Mouse (Mus musculus) forebrain, embryonic 10.5 days (tissue): Measurements from ENCODE around the gene Itpr3. TPM values are rescaled to one million over a fixed set of nuclear protein-coding genes. Genes with fewer than 3 reads are reported as not detected.

Experiments
- DNase-seq: peaks from one replicate; pipeline ENCODE4 v3.0.0-alpha.2; 2017; ENCODE audit warnings: low spot score; ENCODE audit errors: extremely low spot score
- H3K27ac ChIP-seq: fragments of 300-500 bp; sonication (generic); 2 replicates; pipeline ENCODE4 v1.5.1; 2016; ENCODE audit warnings: mild to moderate bottlenecking
- H3K27me3 ChIP-seq: fragments of 300-500 bp; sonication (generic); 2 replicates; pipeline ENCODE4 v1.6.1; 2016; ENCODE audit warnings: mild to moderate bottlenecking; ENCODE audit not compliant: poor library complexity, severe bottlenecking
- H3K36me3 ChIP-seq: fragments of 300-500 bp; sonication (generic); replicated peaks from 2 replicates; pipeline ENCODE4 v1.6.1; 2016; ENCODE audit warnings: mild to moderate bottlenecking, moderate library complexity
- H3K4me1 ChIP-seq: fragments of 300-500 bp; sonication (generic); 2 replicates; pipeline ENCODE4 v1.6.1; 2016
- H3K4me3 ChIP-seq: fragments of 300-500 bp; sonication (generic); 2 replicates; pipeline ENCODE4 v1.5.1; 2016; ENCODE audit warnings: mild to moderate bottlenecking, moderate library complexity
- H3K9me3 ChIP-seq: fragments of 300-500 bp; sonication (generic); 2 replicates; pipeline ENCODE4 v1.6.1; 2016; ENCODE audit warnings: mild to moderate bottlenecking, moderate library complexity
- WGBS: fragments of 180-500 bp; shearing (Covaris S2); methylation state at CpG from one replicate; pipeline ENCODE4 v1.1.7; 2016; 5-methylcytosine and 5-hydroxymethylcytosine counted together
- polyA plus RNA-seq: library from polyadenylated mRNA; unstranded; fragments of >200 nt; fragmentation: Nextera tagmentation; extraction: Ambion mirVana; gene quantifications from 2 replicates; pipeline ENCODE4 v1.2.1, GENCODE M21; 2016

Gene Itpr3
- polyA plus RNA-seq, 1 experiment from 2014 or later = 1.6 TPM

DNA sequence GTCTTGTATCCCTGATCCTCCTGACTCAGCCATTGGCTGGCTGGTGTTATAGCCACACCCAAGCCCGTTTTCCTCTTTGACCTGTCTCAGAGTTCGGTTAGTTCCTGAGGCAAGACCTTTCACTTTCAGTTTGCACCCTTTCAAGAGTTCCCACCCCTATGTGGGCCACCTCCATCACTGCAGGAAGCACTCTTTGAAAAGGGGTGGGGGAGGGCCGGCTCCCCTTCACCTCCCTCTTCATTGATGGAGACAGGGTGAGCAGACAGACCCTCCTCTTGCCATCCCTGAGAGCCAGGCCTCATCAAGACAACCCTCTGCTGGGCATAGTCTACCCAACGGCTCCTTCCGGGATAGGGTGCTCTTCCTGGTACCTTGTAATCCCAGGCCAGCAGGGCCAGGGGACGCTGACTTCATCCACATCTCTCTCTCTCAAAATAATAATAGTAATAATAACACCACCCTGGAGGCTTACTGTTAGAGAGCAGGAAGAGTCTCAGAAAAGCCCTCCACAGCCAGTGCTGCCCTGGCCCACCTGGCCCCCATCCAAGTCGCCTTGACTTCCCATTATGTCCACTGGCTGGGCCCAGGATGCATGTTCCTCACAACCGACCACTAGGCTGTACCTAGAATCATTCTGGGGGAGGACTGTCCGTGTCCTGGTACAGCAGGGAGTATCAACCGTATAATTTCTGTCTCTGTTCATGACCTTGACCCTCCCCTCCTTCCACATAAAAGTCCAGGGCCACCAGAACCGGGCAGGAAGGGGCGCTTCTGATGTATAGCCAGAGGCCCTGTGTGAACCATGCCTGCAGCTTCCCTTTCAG is 29.4 kb upstream of the Itpr3 start:
- peak overlapping the region; percentile 94 for H3K27ac ChIP-seq
- WGBS = 44% methylated on average over 12 of the region's 12 CpGs
- H3K4me3 ChIP-seq = peak overlapping the region; percentile 74
- H3K9me3 ChIP-seq = no peaks in the 10 kb centered on the region
- H3K36me3 ChIP-seq = peaks cover 39% of the 10 kb centered on the region
- H3K27me3 ChIP-seq = no peaks in the 10 kb centered on the region
- DNase-seq = no peak
- H3K4me1 ChIP-seq = peaks cover 31% of the 10 kb centered on the region

DNA sequence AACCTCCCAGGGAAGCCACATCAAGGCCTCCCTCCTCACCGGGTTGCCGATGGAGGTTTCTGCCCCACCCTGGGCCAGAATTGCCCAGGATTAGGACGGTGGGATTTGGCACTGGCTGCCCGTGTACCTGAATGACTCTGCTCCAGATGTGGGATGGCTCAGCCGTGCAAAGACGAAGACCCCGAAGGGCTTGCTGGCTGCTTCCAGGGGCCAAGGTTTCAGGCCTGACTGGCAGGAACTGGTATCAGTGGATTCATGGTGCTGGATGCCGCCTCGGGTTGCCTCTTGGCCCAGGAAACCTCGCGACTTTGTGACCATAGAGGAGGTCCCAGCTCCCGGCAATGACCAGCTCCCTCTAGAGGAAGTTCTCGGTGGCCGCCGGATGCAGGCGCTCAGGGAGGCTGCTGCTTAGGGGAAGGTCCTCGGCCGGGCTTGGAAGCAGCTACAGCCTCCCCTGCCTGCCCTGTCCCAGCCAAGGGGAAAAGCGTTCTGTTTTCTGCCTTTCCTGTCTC is 28.8 kb upstream of the Itpr3 start:
- H3K9me3 ChIP-seq = no peaks in the 10 kb centered on the region
- 1% methylated on average over 19 of the region's 19 CpGs for WGBS
- no peaks in the 10 kb centered on the region for H3K27me3 ChIP-seq

DNA sequence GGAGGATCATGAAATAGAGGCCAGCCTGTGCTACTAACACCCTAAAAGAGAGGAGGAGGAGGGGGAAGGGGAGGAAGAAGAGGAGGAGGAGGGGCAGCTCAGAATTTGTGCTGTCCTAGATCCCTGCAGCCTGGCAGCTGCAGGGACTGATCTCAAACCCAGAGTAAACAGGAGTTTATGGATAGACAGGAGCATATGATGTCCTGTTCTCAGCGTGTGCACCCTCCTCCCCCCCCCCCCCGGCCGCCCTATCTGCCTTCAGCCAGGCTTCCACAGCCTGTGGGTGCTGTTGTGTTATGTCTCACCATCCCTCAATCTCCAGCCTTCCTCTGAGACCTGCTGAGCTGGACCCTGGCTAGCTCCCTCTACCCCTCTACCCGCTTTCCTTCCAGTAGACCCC is 28.2 kb upstream of the Itpr3 start, which contains the start of gene Bak1:
Bak1 (minus strand) TSS at position 101 of the 400 bp plus-strand sequence.
- Histone ChIP-seq H3K9me3 (no peaks in the 10 kb centered on the region), H3K27ac (peak within 1 kb of the TSS; percentile 94), H3K4me3 (peak within 1 kb of the TSS; percentile 74), H3K4me1 (peaks cover 38% of the 10 kb centered on the region), H3K27me3 (no peaks in the 10 kb centered on the region), H3K36me3 (peaks cover 26% of the 10 kb centered on the region)
- WGBS = 69% methylated on average over 3 of the region's 4 CpGs
- DNase-seq = no peak

More for the DNA sequence above, 28.8 kb upstream of the Itpr3 start:
- peaks cover 37% of the 10 kb centered on the region for H3K4me1 ChIP-seq
- peak; percentile 90 for DNase-seq
- H3K36me3 ChIP-seq = peaks cover 32% of the 10 kb centered on the region
- H3K27ac ChIP-seq = peak overlapping the region; percentile 94
- peak overlapping the region; percentile 74 for H3K4me3 ChIP-seq

DNA sequence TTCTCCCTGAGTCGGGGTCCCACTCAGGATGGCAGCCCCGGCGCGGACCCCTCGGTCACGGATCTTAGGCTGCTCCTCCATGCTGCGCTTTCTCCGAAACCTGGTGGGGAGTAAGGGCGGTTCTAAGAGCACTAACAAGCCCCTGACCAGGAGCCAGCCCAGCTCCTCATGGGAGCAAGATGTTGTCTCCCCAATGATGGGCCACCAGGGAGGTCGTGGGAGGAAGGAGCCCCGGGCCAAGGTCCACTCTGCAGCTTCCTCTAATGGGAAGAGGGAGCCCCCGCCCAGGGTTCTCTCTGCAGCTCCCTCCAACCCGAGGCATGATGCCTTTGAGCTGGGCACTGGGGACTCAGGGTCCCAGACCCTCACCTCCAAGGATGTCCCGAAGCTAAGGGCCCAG is 27.7 kb upstream of the Itpr3 start:
- 88% methylated on average over 14 of the region's 14 CpGs for WGBS
- H3K9me3 ChIP-seq = no peaks in the 10 kb centered on the region
- peak overlapping the region; percentile 94; the same call in 1 of the 2 replicates for H3K27ac ChIP-seq
- peaks cover 38% of the 10 kb centered on the region for H3K4me1 ChIP-seq
- no peak for DNase-seq
- H3K36me3 ChIP-seq = peaks cover 21% of the 10 kb centered on the region
- H3K4me3 ChIP-seq = no peak overlapping the region
- H3K27me3 ChIP-seq = no peaks in the 10 kb centered on the region

DNA sequence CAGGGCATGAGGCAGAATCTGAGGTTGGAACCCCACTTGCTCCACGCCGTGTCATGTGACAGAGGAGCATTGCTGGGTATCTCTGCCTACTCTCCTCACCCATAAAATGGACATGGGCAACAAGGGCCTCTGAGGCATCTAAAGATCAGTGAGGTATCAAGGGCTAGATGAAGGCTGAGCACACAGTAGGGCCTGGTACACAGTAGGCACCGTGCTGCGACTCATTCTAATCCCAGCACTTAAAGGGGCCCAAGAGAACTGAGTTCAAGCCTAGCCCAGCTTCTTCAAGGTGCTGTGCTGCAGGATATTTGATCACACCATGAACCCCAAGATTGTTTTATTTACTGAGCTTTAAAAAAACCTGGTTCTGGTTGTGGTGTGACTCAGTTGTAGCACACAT is 26.2 kb upstream of the Itpr3 start:
- no peak for DNase-seq
- Histone ChIP-seq H3K27me3 (no peaks in the 10 kb centered on the region), H3K9me3 (no peaks in the 10 kb centered on the region), H3K27ac (no peak overlapping the region), H3K4me1 (peaks cover 41% of the 10 kb centered on the region), H3K36me3 (peaks cover 7% of the 10 kb centered on the region), H3K4me3 (no peak overlapping the region)
- WGBS = 94% methylated on average over 4 of the region's 4 CpGs

DNA sequence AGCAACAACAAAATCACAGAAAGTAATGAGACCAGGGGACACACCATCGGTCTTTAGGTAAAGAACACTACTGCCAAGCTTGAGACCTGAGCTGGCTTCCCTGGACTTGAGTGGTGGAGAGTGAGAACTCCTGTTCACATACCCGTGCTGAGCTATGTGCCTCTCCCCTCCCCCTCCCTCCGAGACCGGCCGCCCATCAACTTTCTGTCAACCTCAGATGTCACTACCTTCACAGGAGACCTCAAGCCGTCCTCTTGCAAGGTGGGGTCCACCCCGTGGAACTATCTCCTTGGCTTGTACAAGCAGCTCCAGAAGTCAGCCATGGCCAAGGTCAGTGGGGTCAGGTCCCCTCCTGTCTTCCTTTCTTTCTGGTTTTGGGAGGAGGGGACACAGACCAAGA is 24.8 kb upstream of the Itpr3 start:
- H3K27ac ChIP-seq = no peak overlapping the region
- H3K4me3 ChIP-seq = peak overlapping the region; percentile 22; the same call in 1 of the 2 replicates
- H3K36me3 ChIP-seq = no peaks in the 10 kb centered on the region
- no peaks in the 10 kb centered on the region for H3K9me3 ChIP-seq
- DNase-seq = no peak
- H3K27me3 ChIP-seq = no peaks in the 10 kb centered on the region
- WGBS = 65% methylated on average over 7 of the region's 7 CpGs
- H3K4me1 ChIP-seq = peaks cover 45% of the 10 kb centered on the region

DNA sequence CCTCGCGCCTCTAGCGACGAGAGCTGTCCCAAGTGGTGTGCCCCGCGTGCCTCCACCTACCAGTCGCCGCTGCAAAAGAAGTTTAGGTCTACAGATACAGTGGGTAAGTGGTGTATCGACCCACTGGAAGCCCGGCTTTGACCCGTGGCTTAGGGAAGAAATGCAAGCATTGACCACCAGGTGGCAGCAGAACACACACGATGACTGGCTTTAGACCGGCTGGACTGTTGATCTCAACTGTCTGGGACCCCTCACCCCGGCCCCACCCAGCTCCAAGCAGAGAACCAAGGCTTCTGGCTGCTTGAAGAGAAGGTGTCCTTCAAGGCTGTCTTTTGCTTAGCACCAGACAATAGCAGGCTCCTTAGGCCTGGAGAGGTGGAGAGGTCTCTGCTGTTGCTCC is 24.2 kb upstream of the Itpr3 start:
- 3% methylated on average over 14 of the region's 14 CpGs for WGBS
- DNase-seq = peak; percentile 84
- Histone ChIP-seq H3K36me3 (no peaks in the 10 kb centered on the region), H3K4me1 (peaks cover 42% of the 10 kb centered on the region), H3K4me3 (peak overlapping the region; percentile 22; the same call in 1 of the 2 replicates), H3K27ac (0 out of 2 replicates have a peak overlapping the region, but pooled peaks have one; percentile 58), H3K9me3 (no peaks in the 10 kb centered on the region), H3K27me3 (peaks cover 4% of the 10 kb centered on the region; the same call in 1 of the 2 replicates)

DNA sequence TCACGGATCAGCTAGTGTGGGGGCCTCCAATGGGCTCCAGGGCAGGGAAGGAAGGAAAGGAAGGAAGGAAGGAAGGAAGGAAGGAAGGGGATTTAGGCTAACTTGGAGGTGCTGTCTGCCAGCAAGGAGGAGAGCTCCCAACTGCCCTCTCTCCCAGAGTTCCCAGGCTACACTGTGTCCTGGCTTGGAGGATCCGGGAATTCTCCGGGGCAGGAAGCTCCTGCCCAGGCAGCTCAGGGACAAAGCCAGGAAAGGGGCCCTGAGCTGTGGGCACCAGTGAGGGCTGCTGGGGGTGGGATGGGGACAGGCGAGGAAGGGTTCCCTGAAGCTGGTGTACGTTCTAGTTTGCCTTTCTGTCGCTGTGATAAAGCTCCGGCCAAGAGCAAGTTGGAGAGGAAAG is 20.6 kb upstream of the Itpr3 start:
- H3K4me3 ChIP-seq = no peak overlapping the region
- 72% methylated on average over 7 of the region's 7 CpGs for WGBS
- peaks cover 61% of the 10 kb centered on the region for H3K4me1 ChIP-seq
- H3K9me3 ChIP-seq = no peaks in the 10 kb centered on the region
- no peaks in the 10 kb centered on the region for H3K36me3 ChIP-seq
- DNase-seq = no peak
- H3K27me3 ChIP-seq = peaks cover 28% of the 10 kb centered on the region
- H3K27ac ChIP-seq = peak overlapping the region; percentile 56

DNA sequence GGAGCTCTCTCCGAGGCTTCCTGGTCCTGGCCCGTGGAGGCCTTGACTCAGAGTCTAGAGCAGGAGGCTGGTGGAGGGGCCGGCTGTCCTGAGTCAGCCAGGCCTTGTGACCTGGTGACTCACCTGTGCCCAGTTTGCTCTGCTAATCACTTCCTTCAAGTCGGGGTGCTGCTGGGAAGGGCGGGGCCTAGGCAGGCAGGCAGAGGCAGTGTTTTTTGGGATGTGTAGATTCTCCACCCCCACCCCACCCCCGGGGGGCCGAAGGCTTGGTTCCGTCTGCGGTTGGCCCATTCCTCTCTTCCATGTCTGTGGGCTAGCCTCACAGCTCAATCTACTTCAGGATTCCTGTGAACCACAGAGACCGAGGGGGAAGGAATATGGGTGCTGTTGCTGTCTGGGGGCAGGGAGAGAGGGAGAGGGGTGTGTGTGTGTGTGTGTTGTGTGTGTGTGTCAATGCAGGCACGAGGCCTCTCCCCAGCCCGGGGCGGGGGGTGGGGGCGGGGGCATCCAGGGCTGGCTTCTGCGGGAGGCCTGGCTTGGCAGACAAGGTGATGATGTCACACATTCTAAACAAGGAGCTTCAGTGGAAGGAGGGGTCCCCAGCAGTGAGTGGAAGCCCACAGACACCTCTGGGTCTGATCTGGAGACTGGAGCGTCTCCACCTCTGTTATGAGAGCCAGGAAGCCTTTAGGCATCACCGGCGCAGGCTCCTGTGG is 18.6 kb upstream of the Itpr3 start:
- no peak overlapping the region for H3K4me3 ChIP-seq
- H3K27ac ChIP-seq = peak overlapping the region; percentile 53
- H3K4me1 ChIP-seq = peaks cover 60% of the 10 kb centered on the region
- 37% methylated on average over 18 of the region's 18 CpGs for WGBS
- H3K36me3 ChIP-seq = no peaks in the 10 kb centered on the region
- H3K27me3 ChIP-seq = peaks cover 28% of the 10 kb centered on the region
- no peaks in the 10 kb centered on the region for H3K9me3 ChIP-seq
- no peak for DNase-seq

DNA sequence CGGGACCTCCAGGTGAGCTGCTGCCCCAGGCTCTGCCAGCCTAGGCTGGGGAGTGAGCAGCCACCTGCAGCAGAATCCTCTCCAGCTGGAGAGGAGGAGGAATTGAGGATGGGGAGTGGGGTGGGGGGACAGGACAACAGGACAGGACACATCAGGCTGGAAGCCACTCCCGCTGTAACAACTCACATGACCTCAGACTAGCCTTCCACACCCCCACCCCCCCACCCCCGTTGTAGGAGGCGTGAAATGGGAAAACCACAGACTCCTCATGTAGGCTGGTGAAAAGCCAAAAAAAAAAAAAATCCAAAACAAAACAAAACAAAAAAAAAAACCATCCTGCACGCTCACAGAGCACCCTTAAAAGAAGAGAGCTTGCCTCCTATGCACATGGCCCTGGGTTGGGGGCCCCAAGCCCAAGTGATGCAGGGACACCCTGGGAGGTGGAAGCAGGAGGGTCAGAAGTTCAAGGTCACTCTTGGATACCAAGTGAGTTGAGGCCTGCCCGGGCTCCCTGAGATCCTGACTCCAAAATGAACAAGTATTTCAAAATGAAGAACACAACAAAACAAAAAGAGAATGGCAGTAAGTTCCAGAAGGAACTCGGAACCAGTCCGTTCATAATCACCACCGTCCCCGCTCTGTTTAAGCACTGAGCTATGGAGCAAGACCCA is 17.5 kb upstream of the Itpr3 start:
- Histone ChIP-seq H3K4me3 (peak overlapping the region; percentile 38; the same call in 1 of the 2 replicates), H3K4me1 (peaks cover 62% of the 10 kb centered on the region), H3K9me3 (no peaks in the 10 kb centered on the region), H3K36me3 (no peaks in the 10 kb centered on the region), H3K27me3 (peaks cover 28% of the 10 kb centered on the region), H3K27ac (peak overlapping the region; percentile 85)
- DNase-seq = no peak
- 66% methylated on average over 10 of the region's 10 CpGs for WGBS

DNA sequence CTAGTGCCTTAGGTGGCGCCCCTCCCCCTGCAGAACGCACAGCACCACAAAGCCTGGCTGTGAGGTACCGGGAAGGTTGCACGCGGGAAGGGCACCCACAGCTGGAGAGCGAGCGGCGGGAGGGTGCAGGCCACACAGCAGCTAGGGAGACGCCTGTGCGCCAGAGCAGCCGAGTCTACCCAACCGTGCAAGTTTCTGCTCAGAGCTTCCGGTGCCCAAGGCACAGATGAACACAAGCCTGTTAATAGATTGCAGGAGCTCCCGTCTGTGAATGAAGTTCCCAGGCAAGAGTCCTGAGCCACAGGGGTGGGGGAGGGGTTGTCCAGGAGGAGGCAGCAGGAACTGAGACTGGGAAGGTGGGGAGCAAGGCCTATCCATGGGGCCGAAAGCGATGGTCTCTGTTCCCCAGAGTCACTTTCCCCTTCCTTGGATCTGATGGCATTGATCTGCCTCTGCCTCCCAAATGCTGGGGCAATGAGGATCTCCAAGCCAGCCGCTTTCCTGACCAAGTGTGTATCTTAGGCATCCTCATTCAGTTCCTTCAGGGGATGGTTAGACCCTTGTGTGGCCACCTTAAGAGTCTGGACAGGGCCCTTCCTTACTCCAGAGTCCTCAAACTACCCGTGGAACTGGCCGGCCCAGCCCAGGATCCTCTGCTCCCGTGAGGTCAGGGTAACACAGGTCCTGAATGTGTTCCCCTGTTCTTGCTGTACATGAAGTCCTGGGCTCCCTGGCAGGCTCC is 16.6 kb upstream of the Itpr3 start:
- Histone ChIP-seq H3K27me3 (peaks cover 28% of the 10 kb centered on the region), H3K4me3 (peak overlapping the region; percentile 38), H3K36me3 (no peaks in the 10 kb centered on the region), H3K9me3 (no peaks in the 10 kb centered on the region), H3K4me1 (peaks cover 61% of the 10 kb centered on the region), H3K27ac (peak overlapping the region; percentile 85)
- 7% methylated on average over 20 of the region's 20 CpGs for WGBS
- peak; percentile 66 for DNase-seq
